Mouse (Mus musculus): ENCODE results near the gene Ssxb10. TPM values are rescaled to one million over a fixed set of nuclear protein-coding genes. Genes with fewer than 3 reads are reported as not detected.
"Not testable (repeated sequence)": the region's sequence is repeated elsewhere in the genome, so short reads cannot be mapped to it uniquely, and the experiment has no call there.

Ssxb10 gene
- total RNA-seq (2014; fragmentation: Nextera tagmentation) (0.87 TPM in 1 of 2 replicates, not detected in the other), total RNA-seq (2017) (not detected in 2 replicates), polyA plus RNA-seq (2012) (not detected in 2 replicates)

- TF ChIP-seq TAL1 (conservative IDR thresholded peaks at IDR 0.05; ENCODE audit: low read depth, low read length) (no peak), GATA2 (IDR thresholded peaks at IDR 0.05; ENCODE audit: borderline replicate concordance, low read depth, low read length) (no peak), CTCF (IDR thresholded peaks at IDR 0.05; ENCODE audit: low read depth, low read length) (no peak), GATA1 (IDR thresholded peaks at IDR 0.05; ENCODE audit: borderline replicate concordance, low read length) (no peak), POLR2AphosphoS5 (IDR thresholded peaks at IDR 0.05; ENCODE audit: insufficient replicate concordance, low read depth, low read length) (no peak)
- Histone ChIP-seq H3K27me3 (ENCODE audit: insufficient read depth, low read length) (no peaks in the 10 kb centered on the region), H3K9me3 (replicated peaks) (no peaks in the 10 kb centered on the region), H3K4me1 (ENCODE audit: insufficient read depth, low read depth, low read length) (no peaks in the 10 kb centered on the region), H3K4me3 (ENCODE audit: low read depth, low read length) (no peak within 1 kb of the TSS), H3K36me3 (replicated peaks) (no peaks in the 10 kb centered on the region)
- DNase-seq (ENCODE audit: low spot score) (no peak), ATAC-seq (ENCODE audit: extremely low read depth, insufficient number of reproducible peaks, low FRiP score, poor library complexity, severe bottlenecking) (no peak)
These were observed at the start of gene Ssxb10 for GRCm38 (mm10) chrX:8327124-8327523. Ssxb10 (plus strand) TSS chrX:8327424.

GRCm38 (mm10) chrX:8288621-8289020 is 38.6 kb upstream of the Ssxb10 start:
- no peak for DNase-seq (ENCODE audit: low spot score)
- TF ChIP-seq POLR2AphosphoS5 (IDR thresholded peaks at IDR 0.05; ENCODE audit: insufficient replicate concordance, low read depth, low read length) = no peak
- H3K4me1 ChIP-seq (ENCODE audit: insufficient read depth, low read depth, low read length) = no peaks in the 10 kb centered on the region
- no peaks in the 10 kb centered on the region for H3K36me3 ChIP-seq (replicated peaks)
- no peaks in the 10 kb centered on the region for H3K27me3 ChIP-seq (ENCODE audit: insufficient read depth, low read length)
- ATAC-seq (ENCODE audit: extremely low read depth, insufficient number of reproducible peaks, low FRiP score, poor library complexity, severe bottlenecking) = no peak
- no peaks in the 10 kb centered on the region for H3K9me3 ChIP-seq (replicated peaks)
- H3K4me3 ChIP-seq (ENCODE audit: low read depth, low read length) = no peak overlapping the region

GRCm38 (mm10) chrX:8309302-8309701 is 17.9 kb upstream of the Ssxb10 start:
- no peaks in the 10 kb centered on the region for H3K9me3 ChIP-seq (replicated peaks)
- TF ChIP-seq GATA1 (IDR thresholded peaks at IDR 0.05; ENCODE audit: borderline replicate concordance, low read length) (no peak), CTCF (IDR thresholded peaks at IDR 0.05; ENCODE audit: low read depth, low read length) (no peak), TAL1 (conservative IDR thresholded peaks at IDR 0.05; ENCODE audit: low read depth, low read length) (no peak)
- no peak for ATAC-seq (ENCODE audit: extremely low read depth, insufficient number of reproducible peaks, low FRiP score, poor library complexity, severe bottlenecking)

GRCm38 (mm10) chrX:8314905-8315304 is 12.3 kb upstream of the Ssxb10 start:
- ATAC-seq (ENCODE audit: extremely low read depth, insufficient number of reproducible peaks, low FRiP score, poor library complexity, severe bottlenecking); H3K36me3 ChIP-seq (replicated peaks); H3K27me3 ChIP-seq (ENCODE audit: insufficient read depth, low read length); DNase-seq (ENCODE audit: low spot score); H3K9me3 ChIP-seq (replicated peaks); H3K4me3 ChIP-seq (ENCODE audit: low read depth, low read length); H3K4me1 ChIP-seq (ENCODE audit: insufficient read depth, low read depth, low read length): not testable (repeated sequence)
- peak; percentile 69 for TF ChIP-seq CTCF (IDR thresholded peaks at IDR 0.05; ENCODE audit: low read depth, low read length)

More at GRCm38 (mm10) chrX:8309302-8309701, 17.9 kb upstream of the Ssxb10 start:
- Histone ChIP-seq H3K4me1 (ENCODE audit: insufficient read depth, low read depth, low read length) (no peaks in the 10 kb centered on the region), H3K36me3 (replicated peaks) (no peaks in the 10 kb centered on the region), H3K4me3 (ENCODE audit: low read depth, low read length) (no peak overlapping the region), H3K27me3 (ENCODE audit: insufficient read depth, low read length) (no peaks in the 10 kb centered on the region)
- no peak for DNase-seq (ENCODE audit: low spot score)

- not testable (repeated sequence) for ATAC-seq (ENCODE audit: extremely low read depth, insufficient number of reproducible peaks, low FRiP score, poor library complexity, severe bottlenecking); DNase-seq (ENCODE audit: low spot score); H3K9me3 ChIP-seq (replicated peaks); H3K4me3 ChIP-seq (ENCODE audit: low read depth, low read length); H3K27me3 ChIP-seq (ENCODE audit: insufficient read depth, low read length); H3K36me3 ChIP-seq (replicated peaks); H3K4me1 ChIP-seq (ENCODE audit: insufficient read depth, low read depth, low read length)
These were observed 39.5 kb downstream of the Ssxb10 start, which contains the start of gene Ssxb9 for GRCm38 (mm10) chrX:8366678-8367077. Ssxb9 (plus strand) TSS chrX:8366978.

Other genes starting within 250 kb of the Ssxb10 start
- gene Was, start 236.9 kb upstream of the Ssxb10 start, total RNA-seq (2014; fragmentation: Nextera tagmentation) = 86.1 and 101 TPM in 2 replicates
- gene Was, start 236.9 kb upstream of the Ssxb10 start, total RNA-seq (2017) = 99.6 and 105 TPM in 2 replicates
- gene Was, start 236.9 kb upstream of the Ssxb10 start, polyA plus RNA-seq (2012) = 198 and 247 TPM in 2 replicates
- 22.2 and 31.1 TPM in 2 replicates for gene Wdr13, start 194.5 kb upstream of the Ssxb10 start, total RNA-seq (2014; fragmentation: Nextera tagmentation)
- gene Wdr13, start 194.5 kb upstream of the Ssxb10 start, total RNA-seq (2017) = 24.6 and 27.6 TPM in 2 replicates
- 30.1 and 34.3 TPM in 2 replicates for gene Wdr13, start 194.5 kb upstream of the Ssxb10 start, polyA plus RNA-seq (2012)
- gene Rbm3, start 181.5 kb upstream of the Ssxb10 start, total RNA-seq (2014; fragmentation: Nextera tagmentation) = 460 and 585 TPM in 2 replicates
- 1,150 and 1,311 TPM in 2 replicates for gene Rbm3, start 181.5 kb upstream of the Ssxb10 start, total RNA-seq (2017)
- 125 and 248 TPM in 2 replicates for gene Rbm3, start 181.5 kb upstream of the Ssxb10 start, polyA plus RNA-seq (2012)
- gene Tbc1d25, start 151.2 kb upstream of the Ssxb10 start, total RNA-seq (2014; fragmentation: Nextera tagmentation) = 9.7 and 15.0 TPM in 2 replicates
- gene Tbc1d25, start 151.2 kb upstream of the Ssxb10 start, total RNA-seq (2017) = 6.3 and 6.5 TPM in 2 replicates
- 3.5 and 4.4 TPM in 2 replicates for gene Tbc1d25, start 151.2 kb upstream of the Ssxb10 start, polyA plus RNA-seq (2012)
- 11.1 and 17.1 TPM in 2 replicates for gene Ebp, start 133.9 kb upstream of the Ssxb10 start, total RNA-seq (2014; fragmentation: Nextera tagmentation)
- gene Ebp, start 133.9 kb upstream of the Ssxb10 start, total RNA-seq (2017) = 52.7 and 84.7 TPM in 2 replicates
- gene Ebp, start 133.9 kb upstream of the Ssxb10 start, polyA plus RNA-seq (2012) = 2.2 and 2.3 TPM in 2 replicates
- gene Porcn, start 120.9 kb upstream of the Ssxb10 start, total RNA-seq (2014; fragmentation: Nextera tagmentation) = 4.6 and 5.5 TPM in 2 replicates
- 0.22 and 0.81 TPM in 2 replicates for gene Porcn, start 120.9 kb upstream of the Ssxb10 start, total RNA-seq (2017)
- 2.6 and 2.7 TPM in 2 replicates for gene Porcn, start 120.9 kb upstream of the Ssxb10 start, polyA plus RNA-seq (2012)
- gene Ftsj1, start 75.0 kb upstream of the Ssxb10 start, total RNA-seq (2014; fragmentation: Nextera tagmentation) = 29.2 and 44.0 TPM in 2 replicates
- 16.1 and 17.8 TPM in 2 replicates for gene Ftsj1, start 75.0 kb upstream of the Ssxb10 start, total RNA-seq (2017)
- 10.3 and 11.5 TPM in 2 replicates for gene Ftsj1, start 75.0 kb upstream of the Ssxb10 start, polyA plus RNA-seq (2012)
- gene Slc38a5, start 56.3 kb upstream of the Ssxb10 start, total RNA-seq (2014; fragmentation: Nextera tagmentation) = 0.39 and 6.7 TPM in 2 replicates
- not detected in 2 replicates for gene Slc38a5, start 56.3 kb upstream of the Ssxb10 start, total RNA-seq (2017)
- 0.10 and 0.32 TPM in 2 replicates for gene Slc38a5, start 56.3 kb upstream of the Ssxb10 start, polyA plus RNA-seq (2012)
- not detected in 2 replicates for gene Ssxb9, start 39.6 kb downstream of the Ssxb10 start, total RNA-seq (2014; fragmentation: Nextera tagmentation)
- not detected in 2 replicates for gene Ssxb9, start 39.6 kb downstream of the Ssxb10 start, total RNA-seq (2017)
- not detected in 2 replicates for gene Ssxb9, start 39.6 kb downstream of the Ssxb10 start, polyA plus RNA-seq (2012)
- gene Ssxb1, start 85.9 kb downstream of the Ssxb10 start, total RNA-seq (2014; fragmentation: Nextera tagmentation) = not detected in 2 replicates
- gene Ssxb1, start 85.9 kb downstream of the Ssxb10 start, total RNA-seq (2017) = not detected in 2 replicates
- not detected in 2 replicates for gene Ssxb1, start 85.9 kb downstream of the Ssxb10 start, polyA plus RNA-seq (2012)
- not detected in 2 replicates for gene Ssxb2, start 134.3 kb downstream of the Ssxb10 start, total RNA-seq (2014; fragmentation: Nextera tagmentation)
- not detected in 2 replicates for gene Ssxb2, start 134.3 kb downstream of the Ssxb10 start, total RNA-seq (2017)
- not detected in 2 replicates for gene Ssxb2, start 134.3 kb downstream of the Ssxb10 start, polyA plus RNA-seq (2012)
- gene Gm14459, start 197.5 kb downstream of the Ssxb10 start, total RNA-seq (2014; fragmentation: Nextera tagmentation) = not detected in 2 replicates
- gene Gm14459, start 197.5 kb downstream of the Ssxb10 start, total RNA-seq (2017) = not detected in 2 replicates
- gene Gm14459, start 197.5 kb downstream of the Ssxb10 start, polyA plus RNA-seq (2012) = not detected in 2 replicates
- gene Ssxb6, start 220.8 kb downstream of the Ssxb10 start, total RNA-seq (2014; fragmentation: Nextera tagmentation) = not detected in 2 replicates
- gene Ssxb6, start 220.8 kb downstream of the Ssxb10 start, total RNA-seq (2017) = not detected in 2 replicates
- gene Ssxb6, start 220.8 kb downstream of the Ssxb10 start, polyA plus RNA-seq (2012) = not detected in 2 replicates

All from G1E (cell line).